Mouse (Mus musculus) kidney, embryonic 14.5 days (tissue): ENCODE results near the gene Ntn5. TPM values are rescaled to one million over a fixed set of nuclear protein-coding genes. Genes with fewer than 3 reads are reported as not detected.
A peak's percentile ranks its signal among the peaks of the same experiment; 100 is the strongest.

ENCODE experiments used
- ATAC-seq: fragments of 200-750 bp; cut with Nextera tagmentation; 2 replicates; pipeline ENCODE4 v1.8.0; 2017; ENCODE audit warnings: moderate number of reproducible peaks, mild to moderate bottlenecking, moderate TSS enrichment, moderate library complexity; ENCODE audit not compliant: low FRiP score, low TSS enrichment
- H3K27ac ChIP-seq: fragments of 300-500 bp; sonication (generic); 2 replicates; pipeline ENCODE4 v1.5.1; 2014; ENCODE audit warnings: low read depth, mild to moderate bottlenecking, low read length, moderate library complexity, mixed read lengths
- H3K27me3 ChIP-seq: fragments of 300-500 bp; sonication (generic); 2 replicates; pipeline ENCODE4 v1.6.1; 2014; ENCODE audit warnings: mild to moderate bottlenecking, low read length; ENCODE audit not compliant: control insufficient read depth, insufficient read depth
- H3K36me3 ChIP-seq: fragments of 300-500 bp; sonication (generic); 2 replicates; pipeline ENCODE4 v1.6.1; 2014; ENCODE audit warnings: low read length, mixed read lengths; ENCODE audit not compliant: control insufficient read depth, insufficient read depth
- H3K4me1 ChIP-seq: fragments of 300-500 bp; sonication (generic); 2 replicates; pipeline ENCODE4 v1.6.1; 2014; ENCODE audit warnings: low read length, mixed read lengths; ENCODE audit not compliant: control insufficient read depth, insufficient read depth
- H3K4me2 ChIP-seq: fragments of 300-500 bp; sonication (generic); replicated peaks from 2 replicates; pipeline ENCODE4 v1.6.1; 2014; ENCODE audit warnings: low read depth, mild to moderate bottlenecking, low read length
- H3K4me3 ChIP-seq: fragments of 300-500 bp; sonication (generic); 2 replicates; pipeline ENCODE4 v1.5.1; 2014; ENCODE audit warnings: mild to moderate bottlenecking, low read length
- H3K9ac ChIP-seq: fragments of 300-500 bp; sonication (generic); 2 replicates; pipeline ENCODE4 v1.6.1; 2014; ENCODE audit warnings: low read depth, mild to moderate bottlenecking, low read length, moderate library complexity
- H3K9me3 ChIP-seq: fragments of 300-500 bp; sonication (generic); 2 replicates; pipeline ENCODE4 v1.6.1; 2016; ENCODE audit warnings: low read length; ENCODE audit not compliant: control insufficient read depth
- WGBS: fragments of 180-500 bp; shearing (Covaris S2); extraction: QIAGEN DNeasy Blood & Tissue Kit; methylation state at CpG from one replicate; pipeline ENCODE4 v1.1.7; 2014; 5-methylcytosine and 5-hydroxymethylcytosine counted together
- polyA plus RNA-seq: library from polyadenylated mRNA; unstranded; fragments of >200 nt; fragmentation: Nextera tagmentation; extraction: Ambion mirVana; gene quantifications from 2 replicates; pipeline ENCODE4 v1.2.1, GENCODE M21; 2014

Gene Ntn5
- polyA plus RNA-seq, result 0.20 and 0.27 TPM in 2 replicates

- Histone ChIP-seq H3K4me3 (no peak within 1 kb of the TSS), H3K9ac (0 out of 2 replicates have a peak within 1 kb of the TSS, but pooled peaks have one; percentile 50), H3K4me1 (peaks cover 18% of the 10 kb centered on the region), H3K27ac (no peak within 1 kb of the TSS), H3K4me2 (no peak within 1 kb of the TSS), H3K27me3 (no peaks in the 10 kb centered on the region), H3K9me3 (no peaks in the 10 kb centered on the region), H3K36me3 (no peaks in the 10 kb centered on the region)
- ATAC-seq, result no peak
- 64% methylated on average over 7 of the region's 7 CpGs for WGBS
Measured at GRCm38 (mm10) chr7:45683396-45684050, at the start of gene Ntn5. Gene Ntn5, plus strand, starts transcription at chr7:45684022.

GRCm38 (mm10) chr7:45634946-45635681 is 48.7 kb upstream of the Ntn5 start:
- no peak for ATAC-seq
- H3K27ac ChIP-seq, result peak overlapping the region; percentile 9; the same call in 1 of the 2 replicates
- no peak overlapping the region for H3K4me2 ChIP-seq
- H3K9ac ChIP-seq, result no peak overlapping the region
- H3K4me1 ChIP-seq, result peaks cover 19% of the 10 kb centered on the region
- H3K4me3 ChIP-seq, result no peak overlapping the region
- H3K36me3 ChIP-seq, result 0 out of 2 replicates have a peak, but pooled peaks cover 4% of the 10 kb centered on the region
- H3K27me3 ChIP-seq, result 0 out of 2 replicates have a peak, but pooled peaks cover 6% of the 10 kb centered on the region
- no peaks in the 10 kb centered on the region; the same call in 1 of the 2 replicates for H3K9me3 ChIP-seq
- 83% methylated on average over 11 of the region's 11 CpGs for WGBS

- Histone ChIP-seq H3K4me1 (peaks cover 27% of the 10 kb centered on the region), H3K27ac (peak overlapping the region; percentile 13; the same call in 1 of the 2 replicates)
- 69% methylated on average over 15 of the region's 15 CpGs for WGBS
Measured at GRCm38 (mm10) chr7:45635711-45636688, 47.8 kb upstream of the Ntn5 start.

GRCm38 (mm10) chr7:45637710-45638109 is 46.1 kb upstream of the Ntn5 start:
- peaks cover 36% of the 10 kb centered on the region for H3K4me1 ChIP-seq
- peak overlapping the region; percentile 40; the same call in 1 of the 2 replicates for H3K4me2 ChIP-seq
- H3K27ac ChIP-seq, result no peak overlapping the region
- no peaks in the 10 kb centered on the region; the same call in 1 of the 2 replicates for H3K9me3 ChIP-seq
- H3K9ac ChIP-seq, result no peak overlapping the region
- ATAC-seq, result no peak
- WGBS, result 96% methylated on average over 6 of the region's 6 CpGs
- 0 out of 2 replicates have a peak, but pooled peaks cover 4% of the 10 kb centered on the region for H3K36me3 ChIP-seq
- H3K4me3 ChIP-seq, result no peak overlapping the region
- 0 out of 2 replicates have a peak, but pooled peaks cover 6% of the 10 kb centered on the region for H3K27me3 ChIP-seq

More at GRCm38 (mm10) chr7:45635711-45636688, 47.8 kb upstream of the Ntn5 start:
- ATAC-seq, result no peak
- H3K9me3 ChIP-seq, result no peaks in the 10 kb centered on the region; the same call in 1 of the 2 replicates
- H3K4me2 ChIP-seq, result no peak overlapping the region
- H3K27me3 ChIP-seq, result 0 out of 2 replicates have a peak, but pooled peaks cover 6% of the 10 kb centered on the region
- no peak overlapping the region for H3K9ac ChIP-seq
- H3K4me3 ChIP-seq, result no peak overlapping the region
- 0 out of 2 replicates have a peak, but pooled peaks cover 4% of the 10 kb centered on the region for H3K36me3 ChIP-seq

- peak; percentile 82 for ATAC-seq
- 20% methylated on average over 29 of the region's 29 CpGs for WGBS
- H3K9ac ChIP-seq, result peak overlapping the region; percentile 28
Measured at GRCm38 (mm10) chr7:45638623-45639401, 45.0 kb upstream of the Ntn5 start.

GRCm38 (mm10) chr7:45639561-45640027 is 44.2 kb upstream of the Ntn5 start, which contains the start of gene Mamstr:
Gene Mamstr, plus strand, starts transcription at chr7:45639977.
- Histone ChIP-seq H3K4me3 (no peak within 1 kb of the TSS), H3K9me3 (no peaks in the 10 kb centered on the region; the same call in 1 of the 2 replicates), H3K4me1 (peaks cover 46% of the 10 kb centered on the region), H3K27ac (peak within 1 kb of the TSS; percentile 12; the same call in 1 of the 2 replicates), H3K9ac (no peak within 1 kb of the TSS), H3K4me2 (no peak within 1 kb of the TSS; the same call in 1 of the 2 replicates), H3K36me3 (0 out of 2 replicates have a peak, but pooled peaks cover 4% of the 10 kb centered on the region), H3K27me3 (no peaks in the 10 kb centered on the region)
- WGBS, result 23% methylated on average over 19 of the region's 19 CpGs
- no peak for ATAC-seq

More at GRCm38 (mm10) chr7:45638623-45639401, 45.0 kb upstream of the Ntn5 start:
- Histone ChIP-seq H3K27me3 (no peaks in the 10 kb centered on the region), H3K4me1 (peaks cover 39% of the 10 kb centered on the region), H3K4me3 (peak overlapping the region; percentile 20; the same call in 1 of the 2 replicates), H3K36me3 (0 out of 2 replicates have a peak, but pooled peaks cover 4% of the 10 kb centered on the region), H3K9me3 (no peaks in the 10 kb centered on the region; the same call in 1 of the 2 replicates), H3K4me2 (peak overlapping the region; percentile 40), H3K27ac (0 out of 2 replicates have a peak overlapping the region, but pooled peaks have one; percentile 3)

- no peak overlapping the region for H3K4me2 ChIP-seq
- 56% methylated on average over 19 of the region's 19 CpGs for WGBS
- peaks cover 51% of the 10 kb centered on the region for H3K4me1 ChIP-seq
- H3K36me3 ChIP-seq, result 0 out of 2 replicates have a peak, but pooled peaks cover 4% of the 10 kb centered on the region
- peak overlapping the region; percentile 12; the same call in 1 of the 2 replicates for H3K27ac ChIP-seq
- no peak overlapping the region for H3K9ac ChIP-seq
- no peak for ATAC-seq
- no peak overlapping the region for H3K4me3 ChIP-seq
- H3K27me3 ChIP-seq, result no peaks in the 10 kb centered on the region
- H3K9me3 ChIP-seq, result no peaks in the 10 kb centered on the region; the same call in 1 of the 2 replicates
Measured at GRCm38 (mm10) chr7:45640191-45640957, 43.4 kb upstream of the Ntn5 start.
